Mouse (Mus musculus): ENCODE measurements around the gene Pxn. TPM values are rescaled to one million over a fixed set of nuclear protein-coding genes. Genes with fewer than 3 reads are reported as not detected.

The Pxn gene
- polyA plus RNA-seq, 1 experiment, result 49.7 TPM

GRCm38 (mm10) chr5:115522981-115523499, 16.6 kb downstream of the Pxn start:
- DNase-seq (ENCODE audit: low read depth), result no peak
- TF ChIP-seq POLR2A (IDR thresholded peaks at IDR 0.05; ENCODE audit: borderline replicate concordance, extremely low read depth, insufficient read depth, insufficient read length, poor library complexity, severe bottlenecking) (no peak), CTCF (IDR thresholded peaks at IDR 0.05; ENCODE audit: borderline replicate concordance, extremely low read depth, insufficient read depth, insufficient read length) (no peak)

- no peak for DNase-seq (ENCODE audit: low read depth)
- TF ChIP-seq POLR2A (IDR thresholded peaks at IDR 0.05; ENCODE audit: borderline replicate concordance, extremely low read depth, insufficient read depth, insufficient read length, poor library complexity, severe bottlenecking), result no peak
- TF ChIP-seq CTCF (IDR thresholded peaks at IDR 0.05; ENCODE audit: borderline replicate concordance, extremely low read depth, insufficient read depth, insufficient read length), result no peak
Observed at GRCm38 (mm10) chr5:115523971-115524370, 17.5 kb downstream of the Pxn start.

GRCm38 (mm10) chr5:115524471-115524870, 18.0 kb downstream of the Pxn start:
- no peak for DNase-seq (ENCODE audit: low read depth)
- TF ChIP-seq POLR2A (IDR thresholded peaks at IDR 0.05; ENCODE audit: borderline replicate concordance, extremely low read depth, insufficient read depth, insufficient read length, poor library complexity, severe bottlenecking), result no peak
- TF ChIP-seq CTCF (IDR thresholded peaks at IDR 0.05; ENCODE audit: borderline replicate concordance, extremely low read depth, insufficient read depth, insufficient read length), result no peak

GRCm38 (mm10) chr5:115525416-115525815, 18.9 kb downstream of the Pxn start:
- TF ChIP-seq POLR2A (IDR thresholded peaks at IDR 0.05; ENCODE audit: borderline replicate concordance, extremely low read depth, insufficient read depth, insufficient read length, poor library complexity, severe bottlenecking) (no peak), CTCF (IDR thresholded peaks at IDR 0.05; ENCODE audit: borderline replicate concordance, extremely low read depth, insufficient read depth, insufficient read length) (no peak)
- DNase-seq (ENCODE audit: low read depth), result no peak

- DNase-seq (ENCODE audit: low read depth), result no peak
- TF ChIP-seq POLR2A (IDR thresholded peaks at IDR 0.05; ENCODE audit: borderline replicate concordance, extremely low read depth, insufficient read depth, insufficient read length, poor library complexity, severe bottlenecking), result no peak
- no peak for TF ChIP-seq CTCF (IDR thresholded peaks at IDR 0.05; ENCODE audit: borderline replicate concordance, extremely low read depth, insufficient read depth, insufficient read length)
Observed at GRCm38 (mm10) chr5:115525943-115526342, 19.5 kb downstream of the Pxn start.

- no peak for TF ChIP-seq CTCF (IDR thresholded peaks at IDR 0.05; ENCODE audit: borderline replicate concordance, extremely low read depth, insufficient read depth, insufficient read length)
- no peak for TF ChIP-seq POLR2A (IDR thresholded peaks at IDR 0.05; ENCODE audit: borderline replicate concordance, extremely low read depth, insufficient read depth, insufficient read length, poor library complexity, severe bottlenecking)
Observed at GRCm38 (mm10) chr5:115526456-115527202, 20.2 kb downstream of the Pxn start.

GRCm38 (mm10) chr5:115528128-115528527, 21.7 kb downstream of the Pxn start:
- no peak for TF ChIP-seq CTCF (IDR thresholded peaks at IDR 0.05; ENCODE audit: borderline replicate concordance, extremely low read depth, insufficient read depth, insufficient read length)
- no peak for TF ChIP-seq POLR2A (IDR thresholded peaks at IDR 0.05; ENCODE audit: borderline replicate concordance, extremely low read depth, insufficient read depth, insufficient read length, poor library complexity, severe bottlenecking)
- DNase-seq (ENCODE audit: low read depth), result no peak

More at GRCm38 (mm10) chr5:115526456-115527202, 20.2 kb downstream of the Pxn start:
- DNase-seq (ENCODE audit: low read depth), result no peak

- TF ChIP-seq CTCF (IDR thresholded peaks at IDR 0.05; ENCODE audit: borderline replicate concordance, extremely low read depth, insufficient read depth, insufficient read length), result no peak
- no peak for TF ChIP-seq POLR2A (IDR thresholded peaks at IDR 0.05; ENCODE audit: borderline replicate concordance, extremely low read depth, insufficient read depth, insufficient read length, poor library complexity, severe bottlenecking)
- DNase-seq (ENCODE audit: low read depth), result no peak
Observed at GRCm38 (mm10) chr5:115529364-115529741, 22.9 kb downstream of the Pxn start.

- TF ChIP-seq CTCF (IDR thresholded peaks at IDR 0.05; ENCODE audit: borderline replicate concordance, extremely low read depth, insufficient read depth, insufficient read length) (no peak), POLR2A (IDR thresholded peaks at IDR 0.05; ENCODE audit: borderline replicate concordance, extremely low read depth, insufficient read depth, insufficient read length, poor library complexity, severe bottlenecking) (no peak)
Observed at GRCm38 (mm10) chr5:115529742-115530446, 23.4 kb downstream of the Pxn start.

GRCm38 (mm10) chr5:115530447-115530809, 24.0 kb downstream of the Pxn start:
- DNase-seq (ENCODE audit: low read depth), result peak; percentile 23

More at GRCm38 (mm10) chr5:115529742-115530446, 23.4 kb downstream of the Pxn start:
- DNase-seq (ENCODE audit: low read depth), result no peak

GRCm38 (mm10) chr5:115531671-115532270, 25.3 kb downstream of the Pxn start:
- peak; percentile 86 for DNase-seq (ENCODE audit: low read depth)

More at GRCm38 (mm10) chr5:115530447-115530809, 24.0 kb downstream of the Pxn start:
- no peak for TF ChIP-seq POLR2A (IDR thresholded peaks at IDR 0.05; ENCODE audit: borderline replicate concordance, extremely low read depth, insufficient read depth, insufficient read length, poor library complexity, severe bottlenecking)
- TF ChIP-seq CTCF (IDR thresholded peaks at IDR 0.05; ENCODE audit: borderline replicate concordance, extremely low read depth, insufficient read depth, insufficient read length), result no peak

More at GRCm38 (mm10) chr5:115531671-115532270, 25.3 kb downstream of the Pxn start:
- TF ChIP-seq CTCF (IDR thresholded peaks at IDR 0.05; ENCODE audit: borderline replicate concordance, extremely low read depth, insufficient read depth, insufficient read length), result no peak
- no peak for TF ChIP-seq POLR2A (IDR thresholded peaks at IDR 0.05; ENCODE audit: borderline replicate concordance, extremely low read depth, insufficient read depth, insufficient read length, poor library complexity, severe bottlenecking)
